Mouse (Mus musculus) cortical plate, adult 2 months (tissue): ENCODE data around the gene Tuba1b.

Experiments
- CTCF ChIP-seq: fragments of 200-500 bp; IDR thresholded peaks from 2 replicates; pipeline ENCODE4 v1.5.1; 2011; ENCODE audit warnings: mild to moderate bottlenecking, control low read depth, low read length; ENCODE audit not compliant: insufficient read depth; ENCODE audit errors: extremely low read depth
- POLR2A ChIP-seq: fragments of 200-500 bp; IDR thresholded peaks from 2 replicates; pipeline ENCODE4 v1.6.1; 2011; ENCODE audit warnings: mild to moderate bottlenecking, low read length, control low read depth; ENCODE audit not compliant: insufficient read depth; ENCODE audit errors: extremely low read depth

DNA sequence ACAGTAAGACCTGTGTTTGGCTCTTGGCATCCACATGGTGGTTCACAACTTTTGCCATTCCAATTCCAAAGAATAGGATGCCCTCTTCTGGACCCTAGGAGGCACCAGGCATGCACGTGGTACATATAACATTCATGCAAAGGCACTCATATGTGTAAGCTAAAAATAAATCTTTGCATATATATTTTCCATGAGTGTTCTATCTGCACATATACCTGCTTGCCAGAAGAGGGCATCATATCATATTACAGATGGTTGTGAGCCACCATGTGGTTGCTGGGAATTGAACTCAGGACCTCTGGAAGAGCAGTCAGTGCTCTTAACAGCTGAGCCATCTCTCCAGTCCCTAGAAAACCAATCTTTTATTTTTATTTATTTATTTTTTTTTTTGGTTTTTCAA lies 32.8 kb downstream of the Tuba1b start:
- TF ChIP-seq CTCF (no peak), POLR2A (no peak)
